Mouse (Mus musculus) bone marrow, adult 2 months (tissue): ENCODE data around the gene Gm7849.
"Not testable (repeated sequence)": the region's sequence is repeated elsewhere in the genome, so short reads cannot be mapped to it uniquely, and the experiment has no call there.

Experiments
- CTCF ChIP-seq: fragments of 200-500 bp; IDR thresholded peaks from 2 replicates; pipeline ENCODE4 v1.5.1; 2011; ENCODE audit warnings: low read length, control low read depth; ENCODE audit not compliant: control insufficient read depth, insufficient read depth
- POLR2A ChIP-seq: fragments of 200-500 bp; IDR thresholded peaks from 2 replicates; pipeline ENCODE4 v1.6.1; 2011; ENCODE audit warnings: low read depth, mild to moderate bottlenecking, control low read depth, low read length, borderline replicate concordance; ENCODE audit not compliant: control insufficient read depth

DNA sequence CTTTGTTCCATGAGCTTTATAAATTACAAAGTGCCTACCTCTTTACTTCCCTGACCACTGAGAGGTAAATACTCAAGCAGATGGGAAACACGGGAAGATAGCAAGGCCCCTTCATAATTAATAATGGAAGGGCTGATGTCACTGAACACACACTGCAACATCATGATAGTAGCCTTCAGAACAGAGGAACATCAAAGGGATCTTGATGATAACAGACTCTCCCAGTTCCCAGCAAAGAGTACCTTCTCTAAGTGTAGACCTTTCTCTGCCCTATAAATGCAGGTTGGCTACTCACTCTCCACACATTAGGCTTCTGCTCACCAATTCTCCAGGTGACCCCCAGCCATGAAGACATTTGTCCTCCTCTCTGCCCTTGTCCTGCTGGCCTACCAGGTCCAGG, 29.2 kb downstream of the Gm7849 start, which contains the start of gene Defa36:
- TF ChIP-seq POLR2A, CTCF: not testable (repeated sequence)
